Mouse (Mus musculus): ENCODE data around the gene Cacna1i.

Cacna1i gene

DNA sequence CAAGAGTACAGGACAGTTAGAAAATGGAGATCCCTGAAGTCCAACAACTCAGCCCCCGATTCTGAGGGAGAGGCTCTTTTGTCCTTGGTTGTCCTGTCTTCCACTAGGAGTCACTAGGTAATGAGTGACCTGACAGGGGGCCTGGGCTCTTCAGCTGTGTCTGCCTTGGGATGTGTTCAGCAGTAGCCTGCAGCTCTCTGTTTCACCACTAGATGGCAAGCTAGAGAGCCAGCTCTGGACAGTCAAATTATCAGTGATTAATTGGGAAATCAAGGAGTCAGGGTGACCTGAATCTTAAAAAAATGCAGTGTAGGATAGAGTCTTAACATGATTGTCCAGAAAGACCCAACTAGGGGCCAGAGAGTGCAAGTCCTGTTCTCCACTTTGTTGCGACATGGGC is 53.3 kb downstream of the Cacna1i start:
- peak; percentile 24 for DNase-seq

DNA sequence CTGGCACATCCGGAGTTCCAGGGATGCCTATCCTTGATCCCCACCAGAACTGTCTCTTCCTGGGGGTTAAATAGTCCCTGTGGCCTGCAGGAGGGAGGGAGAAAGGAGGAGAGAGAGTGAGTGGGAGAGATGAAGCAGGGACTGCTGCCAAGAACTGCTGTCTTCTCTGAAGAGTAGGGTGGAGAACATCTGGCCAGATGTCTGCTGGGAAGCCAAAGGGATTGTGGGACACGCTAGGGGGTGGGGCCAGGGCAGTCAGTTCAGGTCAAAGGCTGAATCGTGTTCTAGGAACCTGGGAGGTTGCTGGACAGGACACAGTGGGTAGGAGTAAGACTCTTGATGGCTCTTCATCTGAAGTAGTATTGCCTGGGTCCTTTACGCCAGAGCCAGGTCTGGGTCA is 55.4 kb downstream of the Cacna1i start:
- peak; percentile 5 for DNase-seq

DNA sequence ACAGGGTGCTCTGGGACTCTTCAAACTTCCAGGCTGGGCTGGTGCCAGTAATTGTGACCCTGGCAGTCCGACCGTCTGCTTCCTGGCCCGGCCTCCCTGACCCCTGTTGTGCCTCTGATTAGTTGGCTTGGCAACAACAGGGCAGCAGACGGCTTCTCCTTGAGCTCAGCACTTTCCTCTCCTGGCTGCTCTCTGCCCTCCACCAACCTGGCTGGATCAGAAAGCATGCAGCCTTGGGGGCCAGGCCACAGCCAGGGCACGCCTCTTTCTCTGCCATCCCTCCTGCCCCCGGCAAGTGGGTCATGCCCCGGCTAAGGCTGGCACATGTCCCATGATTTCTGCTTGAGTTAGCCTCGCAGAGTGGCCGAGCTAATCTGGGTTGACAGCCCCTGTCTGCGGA is 56.0 kb downstream of the Cacna1i start:
- DNase-seq: peak; percentile 93

DNA sequence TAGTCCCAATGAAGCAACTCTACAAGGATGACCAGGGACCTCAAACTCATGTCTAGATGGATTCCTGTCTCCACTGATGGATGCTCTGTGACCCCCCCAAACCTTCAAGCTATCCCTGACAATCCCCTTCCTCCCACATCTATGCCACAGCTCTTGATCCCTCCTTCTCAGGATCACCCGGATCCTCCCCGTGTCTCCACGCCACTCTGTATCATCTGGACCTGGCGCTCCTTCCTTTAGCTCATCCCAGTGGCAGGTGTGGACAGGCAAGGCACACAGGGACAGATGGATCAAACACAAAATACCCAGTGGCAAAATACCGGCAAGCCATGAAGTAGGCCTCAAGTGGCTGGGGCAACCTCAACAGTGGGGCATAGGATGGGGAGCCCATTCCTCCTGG is 56.7 kb downstream of the Cacna1i start:
- DNase-seq: no peak

DNA sequence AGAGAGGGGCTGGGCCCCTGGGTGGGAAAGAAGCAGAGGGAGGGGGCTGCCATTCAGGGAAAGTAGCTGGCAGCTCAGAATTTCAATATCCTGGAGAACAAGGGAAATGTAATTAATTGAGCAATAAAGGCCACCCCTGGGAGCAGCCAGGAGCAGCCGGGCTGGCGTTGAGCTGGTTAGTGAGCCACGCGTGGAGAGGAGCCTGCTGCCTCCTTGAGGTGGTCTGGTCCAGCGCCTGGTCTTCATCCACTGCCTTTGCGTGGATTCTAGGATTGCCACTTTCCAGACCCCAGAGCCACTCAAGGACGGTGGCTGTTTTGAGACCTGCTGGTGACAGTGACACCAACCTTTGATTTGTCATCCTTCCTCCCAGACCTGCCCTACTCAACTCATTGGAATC is 59.5 kb downstream of the Cacna1i start:
- no peak for DNase-seq

DNA sequence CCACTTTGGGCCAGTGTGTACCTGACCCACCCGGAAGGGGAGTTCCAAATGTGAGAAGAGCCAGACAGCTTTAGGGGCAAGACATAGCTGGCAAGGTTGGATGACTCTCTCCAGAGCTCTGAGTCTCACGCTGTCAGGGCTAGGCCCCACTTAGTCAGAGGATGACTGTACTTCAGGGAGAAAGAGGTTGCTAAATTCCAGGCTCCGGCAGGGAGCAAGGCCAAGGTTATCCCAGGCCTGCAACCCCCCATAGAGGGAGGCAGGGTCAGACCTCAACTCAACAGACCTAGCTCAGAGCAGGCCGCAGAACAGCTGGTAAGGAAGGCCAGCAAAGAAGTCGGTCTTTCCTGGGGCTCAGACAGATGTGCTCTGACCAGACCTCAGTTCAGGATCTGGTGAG is 63.4 kb downstream of the Cacna1i start:
- DNase-seq: no peak

DNA sequence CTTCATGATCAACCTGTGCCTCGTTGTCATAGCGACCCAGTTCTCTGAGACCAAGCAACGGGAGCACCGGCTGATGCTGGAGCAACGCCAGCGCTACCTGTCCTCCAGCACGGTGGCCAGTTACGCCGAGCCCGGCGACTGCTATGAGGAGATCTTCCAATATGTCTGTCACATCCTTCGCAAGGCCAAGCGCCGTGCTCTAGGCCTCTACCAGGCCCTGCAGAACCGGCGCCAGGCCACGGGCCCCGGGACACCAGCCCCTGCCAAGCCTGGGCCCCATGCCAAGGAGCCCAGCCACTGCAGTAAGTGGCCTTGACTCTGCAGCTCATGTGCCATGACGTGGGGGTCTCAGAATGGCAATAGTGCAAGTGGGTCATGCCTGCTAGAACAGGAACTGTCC is 71.8 kb downstream of the Cacna1i start:
- DNase-seq: peak; percentile 9

DNA sequence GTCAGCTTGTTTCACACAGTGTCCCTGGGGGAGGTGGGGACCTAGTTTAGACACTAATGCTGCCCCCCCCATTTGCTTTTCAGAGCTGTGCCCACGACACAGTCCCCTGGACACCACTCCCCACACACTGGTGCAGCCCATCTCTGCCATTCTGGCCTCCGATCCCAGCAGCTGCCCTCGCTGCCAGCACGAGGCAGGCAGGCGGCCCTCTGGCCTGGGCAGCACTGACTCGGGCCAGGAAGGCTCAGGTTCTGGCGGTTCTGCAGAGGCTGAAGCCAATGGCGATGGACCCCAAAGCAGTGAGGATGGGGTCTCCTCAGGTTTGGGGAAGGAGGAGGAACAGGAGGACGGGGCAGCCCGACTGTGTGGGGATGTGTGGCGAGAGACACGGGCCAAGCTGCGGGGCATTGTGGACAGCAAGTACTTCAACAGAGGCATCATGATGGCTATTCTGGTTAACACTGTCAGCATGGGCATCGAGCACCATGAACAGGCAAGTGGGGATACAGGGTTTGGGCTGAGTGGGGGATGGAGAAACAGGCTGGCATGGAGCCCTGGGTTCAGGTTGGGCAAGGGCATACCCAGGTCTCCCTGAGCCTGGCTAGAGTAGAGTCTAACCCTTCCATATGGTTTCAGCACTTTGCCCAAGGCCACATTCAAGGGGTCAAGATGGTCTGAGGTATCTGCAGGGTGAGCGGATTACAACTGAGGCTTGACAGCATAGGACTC is 74.9 kb downstream of the Cacna1i start:
- no peak for DNase-seq

DNA sequence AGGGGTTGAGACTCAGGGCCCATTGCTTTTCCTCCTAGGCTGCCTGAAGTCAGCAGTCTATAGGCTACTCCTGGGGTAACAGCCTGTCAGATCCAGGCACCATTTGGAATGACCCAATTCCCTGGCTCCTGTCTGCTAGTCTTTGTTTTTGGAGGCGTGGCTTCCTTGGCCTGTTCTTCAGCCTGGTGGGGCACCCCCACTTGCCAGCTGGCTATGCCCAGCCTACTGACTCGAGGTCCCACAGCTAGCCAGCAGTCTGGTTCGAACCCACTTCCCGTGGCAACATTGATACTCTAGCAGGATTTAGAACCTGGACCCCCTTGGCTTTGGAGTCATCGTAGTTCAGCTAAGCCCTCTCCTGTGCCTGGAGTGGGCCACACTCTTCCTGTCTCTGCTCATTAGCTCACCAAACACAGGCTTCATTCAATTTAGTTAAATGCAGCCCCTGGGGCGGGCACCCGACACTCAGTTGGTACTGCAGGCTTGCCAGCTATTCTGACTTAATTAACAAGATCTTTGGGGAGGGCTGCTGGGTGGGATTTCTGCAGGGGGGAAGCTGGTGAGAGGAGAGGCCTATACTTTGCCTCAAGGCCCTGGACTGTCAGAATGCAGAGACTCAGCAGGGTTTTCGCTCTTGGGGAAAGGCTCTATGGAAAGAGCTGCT is 75.6 kb downstream of the Cacna1i start:
- DNase-seq: no peak

DNA sequence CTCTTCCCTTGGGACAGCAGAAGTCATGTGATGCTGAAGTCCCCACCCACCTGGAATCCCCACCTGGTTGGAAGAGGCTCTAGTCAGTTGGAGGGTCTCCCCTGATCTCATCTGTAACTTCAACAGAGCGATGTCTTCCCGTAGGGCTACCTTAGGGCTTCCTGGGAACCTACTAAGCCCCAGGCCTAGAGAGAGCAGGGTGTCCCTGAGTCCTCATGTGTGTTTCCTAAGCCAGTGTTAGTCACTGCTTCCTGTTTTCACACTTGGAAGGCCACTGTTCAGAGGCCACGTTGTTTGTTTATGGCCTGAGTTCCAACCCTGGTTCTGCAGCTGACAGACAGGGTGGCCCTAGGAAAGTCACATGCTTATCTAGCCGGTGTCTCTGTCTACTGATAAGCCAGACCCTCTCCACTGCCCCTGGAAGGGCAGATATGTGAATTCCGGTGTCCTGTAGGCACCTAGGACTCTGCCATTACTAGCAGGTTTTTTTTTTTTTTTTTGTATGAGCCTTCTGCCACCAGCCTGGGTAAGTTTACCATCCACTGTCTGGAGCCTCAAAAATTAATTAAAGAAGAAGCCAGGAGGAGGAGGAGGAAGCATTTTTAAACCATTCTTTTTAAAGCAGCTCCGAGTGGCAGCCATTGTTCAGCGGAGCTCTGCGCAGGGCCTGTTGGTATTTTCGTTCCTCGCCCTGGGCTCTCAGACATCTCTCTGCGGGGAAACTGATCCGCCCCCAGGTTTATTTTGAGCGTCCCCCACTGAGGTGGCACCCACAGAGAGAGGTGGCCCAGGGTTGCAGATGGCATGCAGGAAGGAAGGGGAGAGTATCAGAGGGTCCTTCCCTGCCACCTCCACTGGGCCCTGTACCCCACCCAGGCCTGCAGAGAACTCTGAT is 77.0 kb downstream of the Cacna1i start:
- no peak for DNase-seq

DNA sequence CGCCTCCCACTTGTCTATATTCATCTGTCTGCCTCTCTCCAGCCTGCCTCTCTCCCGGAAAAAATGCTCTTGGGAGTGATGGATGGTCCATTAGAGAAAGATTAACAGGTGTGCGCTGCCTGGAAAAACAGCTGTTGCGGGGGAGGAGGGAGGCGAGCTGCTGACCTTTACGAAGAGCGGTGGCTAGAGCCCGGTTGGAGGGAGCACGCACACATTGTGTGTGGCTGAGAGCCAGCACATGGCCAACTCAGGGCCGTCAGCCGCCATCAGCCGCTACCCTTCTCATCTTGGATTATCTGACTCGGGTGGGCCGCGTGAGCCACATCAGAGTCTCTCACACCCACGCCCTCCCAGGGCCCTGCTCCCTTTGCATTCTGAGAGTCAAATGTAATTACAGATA is 79.9 kb downstream of the Cacna1i start:
- no peak for DNase-seq

DNA sequence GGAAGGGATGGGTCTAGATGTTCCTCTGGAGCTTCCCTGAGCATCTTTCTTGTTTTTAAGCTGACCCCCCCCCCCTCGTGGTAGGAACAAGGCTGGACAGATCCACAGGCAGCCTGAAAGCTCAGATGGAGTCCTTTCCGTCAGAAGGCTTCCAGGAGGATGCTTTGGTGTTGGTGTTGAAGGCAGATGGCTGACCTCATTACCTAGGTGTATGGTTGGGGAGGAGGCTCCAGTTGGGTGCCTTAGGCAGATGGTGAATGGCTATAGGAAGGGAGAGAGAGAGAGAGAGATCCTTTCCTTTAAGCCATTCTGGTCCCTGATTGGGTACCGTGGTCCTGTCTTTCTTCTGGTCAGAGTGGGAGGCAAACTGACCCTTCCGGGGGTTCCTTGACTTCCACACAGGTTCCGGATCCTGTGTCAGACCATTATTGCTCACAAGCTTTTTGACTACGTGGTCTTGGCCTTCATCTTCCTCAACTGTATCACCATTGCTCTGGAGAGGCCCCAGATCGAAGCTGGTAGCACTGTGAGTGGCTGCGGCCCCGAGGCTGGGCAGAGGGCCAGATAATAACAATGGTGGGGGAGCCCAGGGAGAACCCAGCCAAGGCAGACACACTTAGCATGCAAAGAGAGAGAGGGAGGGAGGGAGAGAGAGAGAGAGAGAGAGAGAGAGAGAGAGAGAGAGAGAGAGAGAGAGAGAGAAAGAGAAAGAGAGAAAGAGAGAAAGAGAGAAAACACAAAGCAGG is 86.4 kb downstream of the Cacna1i start:
- no peak for DNase-seq

DNA sequence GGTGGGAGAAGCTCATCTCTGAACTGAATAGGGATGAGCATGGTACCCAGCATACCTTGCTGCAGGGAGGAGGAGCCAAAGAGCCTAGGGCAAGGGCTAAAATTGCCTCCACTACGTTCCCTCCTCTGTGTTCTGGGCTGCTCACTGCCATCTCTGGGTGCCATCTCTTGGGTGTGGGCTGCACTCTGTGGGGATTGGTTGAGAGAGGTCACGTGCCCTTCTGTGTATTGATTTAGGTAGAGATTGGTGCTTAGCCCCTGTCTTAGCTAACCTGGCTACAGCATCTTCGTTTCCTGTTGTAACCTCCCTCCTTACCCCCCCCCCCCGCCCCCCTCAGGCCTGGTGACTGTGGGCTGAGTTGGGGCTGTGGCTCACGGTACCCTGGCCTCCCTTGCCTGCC is 87.8 kb downstream of the Cacna1i start:
- DNase-seq: no peak

DNA sequence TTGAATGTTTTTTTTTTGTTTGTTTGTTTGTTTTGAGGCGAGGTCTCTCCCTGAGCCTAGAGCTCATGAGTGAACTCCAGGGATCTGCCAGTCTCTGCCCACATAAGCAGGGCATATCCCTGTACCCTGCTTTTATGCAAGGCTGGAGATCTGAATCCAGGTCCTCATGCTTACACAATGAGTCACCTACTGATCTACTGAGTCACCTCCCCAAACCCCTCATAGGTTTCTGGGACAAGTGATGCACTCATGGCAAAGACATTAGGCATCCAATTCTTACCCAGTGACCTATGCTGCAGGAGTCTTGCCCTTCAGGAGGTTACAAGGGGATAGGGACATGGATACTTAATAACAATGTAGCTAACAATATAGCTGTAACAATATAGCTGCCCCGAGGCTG is 100.1 kb downstream of the Cacna1i start:
- no peak for DNase-seq

DNA sequence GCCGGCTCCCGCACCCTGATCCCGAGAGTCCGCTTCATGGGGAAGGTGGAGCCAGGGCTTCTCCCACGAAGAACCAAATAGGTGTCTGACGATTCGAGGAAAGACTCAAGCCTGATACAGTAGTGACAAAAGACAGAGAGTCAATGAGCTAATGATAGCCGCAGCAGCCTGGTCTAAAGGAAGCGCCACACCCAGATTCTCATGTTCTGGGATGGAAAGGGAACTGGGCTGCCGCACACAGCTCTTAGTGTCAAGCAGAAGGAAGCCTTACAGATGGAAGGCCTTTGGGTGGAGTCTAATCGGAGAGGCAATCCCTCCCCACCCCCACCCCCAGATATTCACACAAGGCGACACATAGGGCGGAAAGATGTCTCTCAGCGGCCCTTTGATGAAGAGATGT is 104.8 kb downstream of the Cacna1i start:
- DNase-seq: no peak

DNA sequence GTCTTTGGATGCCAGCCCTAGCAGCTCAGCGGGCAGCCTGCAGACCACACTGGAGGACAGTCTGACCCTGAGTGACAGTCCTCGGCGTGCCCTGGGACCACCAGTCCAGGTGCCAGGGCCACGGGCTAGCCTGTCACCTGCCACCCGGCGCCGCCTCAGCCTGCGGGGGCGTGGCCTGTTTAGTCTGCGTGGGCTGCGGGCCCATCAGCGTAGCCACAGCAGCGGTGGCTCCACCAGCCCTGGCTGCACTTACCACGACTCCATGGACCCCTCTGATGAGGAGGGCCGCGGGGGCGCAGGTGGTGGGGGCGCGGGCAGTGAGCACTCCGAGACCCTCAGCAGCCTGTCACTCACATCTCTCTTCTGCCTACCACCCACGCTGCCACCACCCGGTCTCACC is 108.0 kb downstream of the Cacna1i start:
- DNase-seq: no peak

DNA sequence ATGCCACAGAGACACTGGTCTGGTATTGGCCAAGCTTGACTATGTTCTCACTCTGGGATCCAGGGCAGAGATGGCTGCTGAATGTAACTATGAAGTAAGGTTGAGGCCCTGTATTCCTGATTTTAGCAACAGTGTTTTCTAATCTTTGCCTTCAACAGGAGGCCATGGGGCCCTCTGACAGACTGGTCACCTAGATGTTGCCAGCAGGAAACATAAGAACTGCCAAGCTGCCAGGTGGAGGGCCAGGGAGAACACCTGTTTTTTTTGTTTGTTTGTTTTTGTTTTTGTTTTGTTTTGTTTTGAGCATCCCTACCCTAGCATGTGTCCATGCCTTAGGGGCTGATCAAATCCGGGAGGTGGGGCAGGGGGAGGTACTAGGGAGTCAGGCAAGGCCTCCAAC is 112.4 kb downstream of the Cacna1i start:
- DNase-seq: no peak

DNA sequence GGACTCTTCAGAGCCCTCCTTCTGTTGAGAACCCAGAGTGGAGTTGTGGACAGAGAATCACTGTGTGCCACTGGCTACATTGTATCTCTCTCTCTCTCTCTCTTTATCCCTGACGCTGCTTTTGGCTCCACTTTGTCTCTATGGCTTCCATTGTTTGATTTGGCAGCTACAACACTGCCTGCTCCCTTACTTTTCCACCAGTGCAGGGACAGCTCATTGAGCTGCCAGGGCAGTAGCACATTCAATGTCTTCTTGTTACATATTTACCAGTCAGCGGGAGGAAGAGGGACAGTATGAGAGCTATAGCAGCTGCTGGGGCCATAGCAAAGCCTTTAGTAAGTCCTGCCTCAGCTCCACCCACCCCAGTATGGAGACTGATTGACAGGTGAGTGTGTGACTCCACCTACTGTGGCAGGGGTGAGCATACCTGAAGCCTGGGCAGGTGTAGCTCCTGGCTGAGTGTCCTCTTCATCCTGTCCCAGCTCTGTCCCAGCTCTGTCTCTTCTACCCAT is 114.4 kb downstream of the Cacna1i start:
- DNase-seq: peak; percentile 65

DNA sequence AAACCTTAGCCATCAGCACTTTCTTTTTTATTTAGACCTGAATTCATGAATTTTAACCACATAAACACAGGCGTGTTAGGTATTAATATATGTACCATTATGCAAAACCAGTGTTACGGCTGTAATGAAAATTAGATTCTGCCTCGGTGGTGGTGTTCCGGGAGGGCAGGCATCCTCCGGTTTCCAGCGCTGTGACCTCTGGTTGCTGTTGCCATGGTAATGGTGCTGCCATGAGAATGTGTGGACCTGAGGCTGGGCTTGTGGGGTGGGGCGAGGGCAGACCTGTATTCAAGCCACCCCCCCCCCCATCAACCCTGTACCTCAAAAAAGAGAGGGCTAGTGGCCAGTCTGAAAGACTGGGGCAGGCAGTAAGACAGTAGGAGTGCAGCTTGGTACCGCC is 114.9 kb downstream of the Cacna1i start:
- no peak for DNase-seq

DNA sequence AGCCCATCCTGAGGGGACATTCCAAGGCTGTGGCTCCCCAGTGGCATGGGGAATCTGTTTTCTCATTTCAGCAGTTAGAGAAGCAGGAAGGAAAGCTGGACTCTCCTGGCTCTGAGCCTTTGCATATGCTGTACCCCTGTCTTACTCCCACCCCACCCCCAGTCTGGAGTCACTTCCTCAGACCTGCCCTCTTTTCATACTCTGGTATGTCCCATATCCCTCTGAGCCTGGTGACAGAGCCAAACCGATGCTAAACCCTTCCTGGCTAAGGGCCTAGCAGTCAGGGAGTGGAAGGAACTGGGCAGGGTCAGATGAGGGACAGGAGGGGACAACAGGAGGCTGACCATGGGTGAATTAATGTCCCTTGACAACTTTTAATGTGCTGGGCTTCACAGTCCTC is 120.8 kb downstream of the Cacna1i start:
- peak; percentile 38 for DNase-seq

DNA sequence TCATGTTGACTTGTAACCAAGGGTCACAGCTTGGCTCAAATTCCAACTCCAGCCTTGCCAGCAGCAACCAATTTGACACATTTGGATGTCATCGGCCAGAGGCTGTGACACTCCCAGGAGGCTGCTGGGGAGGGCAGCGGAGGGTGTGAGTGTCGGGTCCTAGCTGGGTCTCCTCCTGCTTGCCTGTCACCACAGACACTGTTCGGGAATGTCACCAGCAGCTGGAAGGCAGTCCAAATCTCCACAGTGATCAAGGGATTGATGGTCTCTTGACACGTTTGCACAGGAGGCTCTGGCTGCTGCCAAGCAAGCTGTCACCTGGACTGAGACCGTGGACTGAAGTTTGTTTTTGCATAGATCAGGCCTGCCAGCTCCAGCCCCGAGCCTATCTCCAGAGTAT is 123.6 kb downstream of the Cacna1i start:
- no peak for DNase-seq

DNA sequence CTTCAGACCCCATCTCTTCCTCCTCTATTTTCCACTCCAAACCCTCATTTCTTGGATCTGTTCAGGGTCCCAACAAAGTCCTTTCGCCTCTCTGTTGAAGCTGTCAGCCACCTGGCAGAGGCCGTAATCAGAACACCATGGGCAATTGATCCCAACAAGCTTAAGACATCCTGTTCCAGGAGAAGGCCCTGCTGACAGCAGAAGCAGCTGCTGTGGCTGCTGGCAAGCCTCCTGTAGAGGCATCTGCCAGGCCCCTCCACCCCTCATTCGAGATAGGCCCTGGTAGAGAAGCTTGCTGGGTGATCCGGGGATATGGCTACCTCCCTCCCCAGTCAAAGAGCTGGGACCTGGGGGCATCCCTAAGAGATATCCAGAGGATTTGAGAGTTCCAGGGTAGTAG is 126.0 kb downstream of the Cacna1i start:
- no peak for DNase-seq
